ENCODE assay signal across 8 mouse cellular contexts in the genomic region with DNA sequence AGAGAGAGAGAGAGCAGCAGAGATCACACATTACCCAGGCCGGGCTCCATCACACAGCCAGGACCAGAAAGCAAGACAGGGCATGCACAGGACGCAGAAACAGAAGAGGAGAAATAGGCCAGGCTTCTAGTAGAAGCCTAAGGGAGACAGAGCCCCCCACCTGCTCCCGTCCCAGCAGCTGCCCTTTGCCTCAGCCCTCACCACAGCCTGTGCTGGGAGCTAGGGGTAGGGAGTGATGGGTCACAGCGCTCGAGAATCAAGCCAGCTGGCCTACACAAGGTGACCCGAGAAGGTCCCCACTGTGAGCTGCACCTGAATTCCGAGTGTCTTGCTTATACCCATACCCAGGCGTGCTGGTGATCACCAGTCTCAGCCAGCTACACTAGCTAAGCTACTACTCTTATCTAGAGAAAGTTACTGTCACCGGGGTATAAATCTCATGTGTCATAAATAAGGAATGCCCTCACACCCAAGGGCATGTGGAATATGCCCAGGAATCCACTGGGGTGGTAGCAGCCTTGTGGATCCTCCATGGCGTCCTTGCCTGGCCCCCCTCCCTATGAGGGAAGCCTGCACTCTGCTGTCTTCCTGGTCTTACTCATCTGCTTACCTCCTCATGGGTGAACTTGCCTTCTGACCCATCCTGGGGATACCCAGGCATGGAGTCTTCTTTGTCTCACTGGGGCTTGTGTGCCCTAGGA.
A peak's percentile ranks its signal among the peaks of the same experiment; 100 is the strongest.
DNase-seq lines count a peak whose midpoint lies in the region; ATAC-seq lines count a peak whose summit lies in the region.

No protein-coding gene starts in this region.

- no peaks in the 10 kb centered on the region for H3K9me3 ChIP-seq in heart, embryonic 12.5 days (replicated peaks)
- H3K9me3 ChIP-seq in forebrain, embryonic 16.5 days (ENCODE audit: control insufficient read depth, low read length): no peaks in the 10 kb centered on the region
- no peaks in the 10 kb centered on the region for H3K9me3 ChIP-seq in midbrain, embryonic 13.5 days

- 62% methylated on average over 10 of the region's 10 CpGs for WGBS in heart, embryonic 12.5 days
- 82% methylated on average over 10 of the region's 10 CpGs for WGBS in forebrain, embryonic 16.5 days
- 93% methylated on average over 10 of the region's 10 CpGs for WGBS in midbrain, embryonic 13.5 days

- ATAC-seq in heart, embryonic 12.5 days (ENCODE audit: insufficient number of reproducible peaks, low FRiP score): no peak
- no peak; the same call in 1 of the 2 replicates for ATAC-seq in forebrain, embryonic 16.5 days
- peak; percentile 40 for ATAC-seq in midbrain, embryonic 13.5 days

- peaks cover 47% of the 10 kb centered on the region for H3K4me1 ChIP-seq in heart, embryonic 12.5 days (replicated peaks)
- peaks cover 25% of the 10 kb centered on the region for H3K4me1 ChIP-seq in forebrain, embryonic 16.5 days (replicated peaks; ENCODE audit: control insufficient read depth, insufficient read depth, low read length)
- H3K4me1 ChIP-seq in midbrain, embryonic 13.5 days (replicated peaks): peaks cover 20% of the 10 kb centered on the region

- peak overlapping the region; percentile 64 for H3K27ac ChIP-seq in heart, embryonic 12.5 days (ENCODE audit: poor library complexity, severe bottlenecking)
- H3K27ac ChIP-seq in forebrain, embryonic 16.5 days (ENCODE audit: low read length): peak overlapping the region; percentile 67
- H3K27ac ChIP-seq in midbrain, embryonic 13.5 days: peak overlapping the region; percentile 62

- DNase-seq in heart, adult 8-10 months (ENCODE audit: low spot score): no peak
- DNase-seq in adrenal gland, postnatal 14 days: peak; percentile 54
- no peak for DNase-seq in thymus, postnatal 10 days (ENCODE audit: low spot score in 2 of 2)
- DNase-seq in left cerebral cortex, adult 18-20 months (ENCODE audit: low spot score in 2 of 2): no peak
- DNase-seq in ovary, adult 18-20 months (ENCODE audit: low spot score): no peak

- no peak overlapping the region for H3K4me3 ChIP-seq in heart, embryonic 12.5 days
- no peak overlapping the region for H3K4me3 ChIP-seq in forebrain, embryonic 16.5 days (replicated peaks; ENCODE audit: low read length)
- H3K4me3 ChIP-seq in midbrain, embryonic 13.5 days (replicated peaks): no peak overlapping the region

- H3K9ac ChIP-seq in heart, embryonic 12.5 days: 0 out of 2 replicates have a peak overlapping the region, but pooled peaks have one; percentile 9
- peak overlapping the region; percentile 31; the same call in 1 of the 2 replicates for H3K9ac ChIP-seq in forebrain, embryonic 16.5 days (replicated peaks; ENCODE audit: low read depth, low read length)
- peak overlapping the region; percentile 32; the same call in 1 of the 2 replicates for H3K9ac ChIP-seq in midbrain, embryonic 13.5 days (replicated peaks)

- H3K4me2 ChIP-seq in heart, embryonic 12.5 days: peak overlapping the region; percentile 39; the same call in 1 of the 2 replicates
- H3K4me2 ChIP-seq in forebrain, embryonic 16.5 days (ENCODE audit: low read length): no peak overlapping the region
- H3K4me2 ChIP-seq in midbrain, embryonic 13.5 days (replicated peaks): no peak overlapping the region

- no peaks in the 10 kb centered on the region for H3K36me3 ChIP-seq in heart, embryonic 12.5 days
- H3K36me3 ChIP-seq in forebrain, embryonic 16.5 days (ENCODE audit: control insufficient read depth, insufficient read depth): peaks cover 7% of the 10 kb centered on the region
- peaks cover 72% of the 10 kb centered on the region for H3K36me3 ChIP-seq in midbrain, embryonic 13.5 days

- no peaks in the 10 kb centered on the region for H3K27me3 ChIP-seq in heart, embryonic 12.5 days (replicated peaks)
- no peaks in the 10 kb centered on the region for H3K27me3 ChIP-seq in forebrain, embryonic 16.5 days (replicated peaks; ENCODE audit: control insufficient read depth, insufficient read depth, low read length)
- H3K27me3 ChIP-seq in midbrain, embryonic 13.5 days: no peaks in the 10 kb centered on the region
